Mouse (Mus musculus) stomach, embryonic 14.5 days (tissue): ENCODE data around the gene Rabggta. TPM values are rescaled to one million over a fixed set of nuclear protein-coding genes. Genes with fewer than 3 reads are reported as not detected.

ENCODE experiments used
- ATAC-seq: fragments of 200-750 bp; cut with Nextera tagmentation; 2 replicates; pipeline ENCODE4 v1.8.0; 2017; ENCODE audit warnings: low read depth, moderate TSS enrichment; ENCODE audit not compliant: insufficient number of reproducible peaks, insufficient read depth, low FRiP score
- H3K27ac ChIP-seq: fragments of 300-500 bp; sonication (generic); 2 replicates; pipeline ENCODE4 v1.5.1; 2014; ENCODE audit warnings: mild to moderate bottlenecking, low read length, moderate library complexity, mixed read lengths
- H3K27me3 ChIP-seq: fragments of 300-500 bp; sonication (generic); 2 replicates; pipeline ENCODE4 v1.6.1; 2014; ENCODE audit warnings: low read length, control low read depth, mixed read lengths; ENCODE audit not compliant: control insufficient read depth, insufficient read depth
- H3K36me3 ChIP-seq: fragments of 300-500 bp; sonication (generic); 2 replicates; pipeline ENCODE4 v1.6.1; 2014; ENCODE audit warnings: mild to moderate bottlenecking, control low read depth, low read length, moderate library complexity, mixed read lengths; ENCODE audit not compliant: control insufficient read depth, insufficient read depth
- H3K4me1 ChIP-seq: fragments of 300-500 bp; sonication (generic); 2 replicates; pipeline ENCODE4 v1.6.1; 2014; ENCODE audit warnings: low read length, control low read depth, mixed read lengths; ENCODE audit not compliant: control insufficient read depth, insufficient read depth
- H3K4me2 ChIP-seq: fragments of 300-500 bp; sonication (generic); replicated peaks from 2 replicates; pipeline ENCODE4 v1.6.1; 2014; ENCODE audit warnings: low read depth, low read length, control low read depth
- H3K4me3 ChIP-seq: fragments of 300-500 bp; sonication (generic); 2 replicates; pipeline ENCODE4 v1.5.1; 2014; ENCODE audit warnings: low read depth, low read length, control low read depth
- H3K9ac ChIP-seq: fragments of 300-500 bp; sonication (generic); replicated peaks from 2 replicates; pipeline ENCODE4 v1.6.1; 2014; ENCODE audit warnings: low read depth, mild to moderate bottlenecking, control low read depth, low read length, moderate library complexity, mixed read lengths
- H3K9me3 ChIP-seq: fragments of 300-500 bp; sonication (generic); 2 replicates; pipeline ENCODE4 v1.6.1; 2016; ENCODE audit warnings: low read depth, low read length, control low read depth; ENCODE audit not compliant: control insufficient read depth
- WGBS: fragments of 180-500 bp; shearing (Covaris S2); extraction: QIAGEN DNeasy Blood & Tissue Kit; methylation state at CpG from one replicate; pipeline ENCODE4 v1.1.7; 2014; 5-methylcytosine and 5-hydroxymethylcytosine counted together
- polyA plus RNA-seq: library from polyadenylated mRNA; unstranded; fragments of >200 nt; fragmentation: Nextera tagmentation; extraction: Ambion mirVana; gene quantifications from 2 replicates; pipeline ENCODE4 v1.2.1, GENCODE M21; 2014

The Rabggta gene
- polyA plus RNA-seq, 1 experiment from 2014 or later, result 30.0 TPM

GRCm38 (mm10) chr14:55737086-55737687 lies 15.1 kb upstream of the Rabggta start:
- Histone ChIP-seq H3K9me3 (no peaks in the 10 kb centered on the region), H3K27ac (no peak overlapping the region), H3K4me3 (no peak overlapping the region), H3K36me3 (peaks cover 28% of the 10 kb centered on the region; the same call in 1 of the 2 replicates), H3K27me3 (no peaks in the 10 kb centered on the region), H3K4me2 (no peak overlapping the region), H3K4me1 (no peaks in the 10 kb centered on the region), H3K9ac (no peak overlapping the region)
- WGBS, result 84% methylated on average over 9 of the region's 9 CpGs
- ATAC-seq, result no peak

DNA sequence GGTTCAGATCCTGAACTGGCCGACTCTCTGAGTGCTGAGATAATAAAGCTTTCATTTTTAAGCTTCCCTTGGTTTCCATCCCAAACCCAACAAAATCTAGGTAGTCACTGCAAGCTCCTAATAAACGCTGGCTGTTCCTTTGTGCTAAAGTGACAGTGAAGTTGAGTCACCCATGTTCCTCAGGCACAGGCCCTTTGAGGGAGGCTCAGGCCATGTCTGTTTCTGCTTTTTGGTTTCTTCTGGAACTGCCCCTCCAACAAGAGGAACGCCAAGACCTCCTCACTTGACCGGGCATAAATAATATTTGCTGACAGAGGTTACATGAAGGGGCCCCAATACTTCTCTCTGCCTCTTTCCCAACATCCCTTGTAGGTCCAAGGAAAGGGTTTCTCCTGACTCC lies 13.7 kb upstream of the Rabggta start:
- H3K4me3 ChIP-seq, result no peak overlapping the region
- H3K27me3 ChIP-seq, result no peaks in the 10 kb centered on the region
- no peak overlapping the region for H3K9ac ChIP-seq
- peaks cover 22% of the 10 kb centered on the region; the same call in 1 of the 2 replicates for H3K36me3 ChIP-seq
- ATAC-seq, result no peak
- H3K27ac ChIP-seq, result no peak overlapping the region
- WGBS, result 78% methylated on average over 4 of the region's 4 CpGs
- no peaks in the 10 kb centered on the region for H3K9me3 ChIP-seq
- H3K4me2 ChIP-seq, result no peak overlapping the region
- no peaks in the 10 kb centered on the region for H3K4me1 ChIP-seq

GRCm38 (mm10) chr14:55735334-55735733 lies 13.3 kb upstream of the Rabggta start:
- H3K4me2 ChIP-seq, result no peak overlapping the region
- H3K9ac ChIP-seq, result no peak overlapping the region
- H3K4me1 ChIP-seq, result no peaks in the 10 kb centered on the region
- H3K27ac ChIP-seq, result no peak overlapping the region
- peaks cover 18% of the 10 kb centered on the region; the same call in 1 of the 2 replicates for H3K36me3 ChIP-seq
- H3K27me3 ChIP-seq, result no peaks in the 10 kb centered on the region
- whole genome bisulfite sequencing, result 23% methylated on average over 3 of the region's 3 CpGs
- no peaks in the 10 kb centered on the region for H3K9me3 ChIP-seq
- no peak overlapping the region for H3K4me3 ChIP-seq
- no peak for ATAC-seq

GRCm38 (mm10) chr14:55734869-55735268 lies 12.8 kb upstream of the Rabggta start:
- Histone ChIP-seq H3K27me3 (no peaks in the 10 kb centered on the region), H3K27ac (no peak overlapping the region), H3K9ac (no peak overlapping the region), H3K4me2 (no peak overlapping the region), H3K4me3 (no peak overlapping the region), H3K36me3 (peaks cover 13% of the 10 kb centered on the region; the same call in 1 of the 2 replicates), H3K4me1 (no peaks in the 10 kb centered on the region), H3K9me3 (no peaks in the 10 kb centered on the region)
- 64% methylated on average over 7 of the region's 7 CpGs for WGBS
- ATAC-seq, result no peak

DNA sequence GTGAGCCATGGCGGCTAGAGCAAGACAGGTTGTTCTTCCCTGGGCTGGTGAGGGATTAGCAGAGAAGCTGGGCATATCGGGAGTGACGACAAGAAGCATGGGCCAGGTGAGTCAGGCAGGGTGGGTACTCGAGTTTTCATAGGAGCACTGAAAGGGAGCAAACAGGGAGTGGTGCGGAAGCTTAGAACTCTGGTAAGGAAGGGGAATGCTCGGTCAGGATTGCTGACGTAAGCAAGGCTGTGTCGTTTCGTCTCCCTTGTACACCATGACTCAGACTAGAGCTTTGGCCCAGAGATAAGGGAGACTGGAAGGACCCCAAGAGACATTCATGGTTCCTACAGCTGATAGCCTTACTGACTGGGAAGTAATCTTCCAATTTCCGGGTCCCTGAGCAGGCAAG lies 11.8 kb upstream of the Rabggta start:
- Histone ChIP-seq H3K4me3 (no peak overlapping the region), H3K4me2 (no peak overlapping the region), H3K9ac (no peak overlapping the region), H3K4me1 (no peaks in the 10 kb centered on the region), H3K36me3 (peaks cover 4% of the 10 kb centered on the region; the same call in 1 of the 2 replicates), H3K27ac (no peak overlapping the region), H3K9me3 (no peaks in the 10 kb centered on the region), H3K27me3 (no peaks in the 10 kb centered on the region)
- WGBS, result 68% methylated on average over 10 of the region's 10 CpGs
- no peak for ATAC-seq

DNA sequence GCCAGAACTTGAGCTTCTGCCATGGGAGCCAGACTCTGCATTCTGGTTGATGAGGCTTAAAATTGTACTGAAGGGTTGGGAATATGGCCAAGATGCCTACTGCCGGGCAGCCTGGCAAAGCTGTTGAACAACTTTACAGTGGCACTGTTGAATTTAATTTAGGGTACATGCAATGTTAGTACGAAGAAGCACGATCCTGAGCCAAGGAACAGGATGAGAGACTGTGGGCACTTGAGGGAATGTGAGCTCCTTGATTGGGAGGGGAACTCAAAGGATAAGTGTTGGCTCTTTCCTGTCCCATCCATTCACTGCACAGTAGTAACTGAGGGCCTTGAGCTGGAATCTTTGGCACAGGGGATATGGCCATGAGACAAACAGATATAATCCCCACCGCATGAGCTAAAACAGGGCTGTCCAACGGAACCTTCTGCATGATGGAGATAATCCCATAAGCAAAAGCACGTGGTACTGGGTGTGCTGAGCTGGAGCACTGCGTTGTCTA lies 8.5 kb upstream of the Rabggta start:
- Histone ChIP-seq H3K27me3 (no peaks in the 10 kb centered on the region), H3K4me3 (no peak overlapping the region), H3K4me1 (no peaks in the 10 kb centered on the region), H3K9ac (no peak overlapping the region), H3K36me3 (no peaks in the 10 kb centered on the region), H3K27ac (no peak overlapping the region), H3K9me3 (no peaks in the 10 kb centered on the region), H3K4me2 (no peak overlapping the region)
- no peak for ATAC-seq
- 80% methylated on average over 7 of the region's 7 CpGs for WGBS

DNA sequence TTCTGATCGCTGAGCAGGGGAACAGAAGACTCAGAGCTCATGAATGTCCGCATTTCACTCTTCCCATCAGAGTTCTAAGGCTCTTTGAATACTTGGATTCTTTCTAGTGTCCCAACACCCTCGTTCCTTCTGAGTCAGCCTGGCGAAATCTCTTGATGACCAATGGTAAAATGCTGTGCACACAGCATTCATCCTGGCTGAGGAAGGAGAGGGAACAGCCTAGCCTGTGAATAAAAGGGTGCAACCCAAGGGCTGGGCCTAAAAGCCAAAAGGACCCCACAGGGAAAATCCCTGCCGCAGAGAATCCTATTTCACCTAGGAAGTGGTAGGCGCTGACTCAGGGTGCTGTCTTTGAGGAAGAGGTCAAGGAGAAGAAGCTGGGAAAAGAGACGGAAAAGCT lies 8.1 kb upstream of the Rabggta start:
- Histone ChIP-seq H3K4me2 (no peak overlapping the region), H3K4me1 (no peaks in the 10 kb centered on the region), H3K27me3 (no peaks in the 10 kb centered on the region), H3K4me3 (no peak overlapping the region), H3K27ac (no peak overlapping the region), H3K9me3 (no peaks in the 10 kb centered on the region), H3K9ac (no peak overlapping the region), H3K36me3 (no peaks in the 10 kb centered on the region)
- 78% methylated on average over 7 of the region's 7 CpGs for WGBS
- no peak for ATAC-seq

- Histone ChIP-seq H3K4me1 (no peaks in the 10 kb centered on the region), H3K9ac (no peak overlapping the region), H3K36me3 (no peaks in the 10 kb centered on the region), H3K4me2 (no peak overlapping the region), H3K27ac (no peak overlapping the region), H3K27me3 (no peaks in the 10 kb centered on the region), H3K4me3 (no peak overlapping the region), H3K9me3 (no peaks in the 10 kb centered on the region)
- ATAC-seq, result no peak
- WGBS, result 54% methylated on average over 8 of the region's 8 CpGs
These were observed 6.0 kb upstream of the Rabggta start for GRCm38 (mm10) chr14:55727889-55728685.
